Mouse (Mus musculus) gonadal fat pad, adult 2 months (tissue): ENCODE results near the gene Sgms1. TPM values are rescaled to one million over a fixed set of nuclear protein-coding genes. Genes with fewer than 3 reads are reported as not detected.
"Not testable (repeated sequence)": the region's sequence is repeated elsewhere in the genome, so short reads cannot be mapped to it uniquely, and the experiment has no call there.

ENCODE experiments used
- DNase-seq: peaks from one replicate; pipeline ENCODE4 v3.0.0-alpha.2; 2012; ENCODE audit warnings: low read depth
- polyA plus RNA-seq: library from polyadenylated mRNA; depleted of rRNA; stranded (reverse); fragments of >200 nt; gene quantifications from 2 replicates; pipeline ENCODE4 v1.2.3, GENCODE M21; 2012

Sgms1 gene
- polyA plus RNA-seq, 1 experiment, result 59.5 TPM

DNA sequence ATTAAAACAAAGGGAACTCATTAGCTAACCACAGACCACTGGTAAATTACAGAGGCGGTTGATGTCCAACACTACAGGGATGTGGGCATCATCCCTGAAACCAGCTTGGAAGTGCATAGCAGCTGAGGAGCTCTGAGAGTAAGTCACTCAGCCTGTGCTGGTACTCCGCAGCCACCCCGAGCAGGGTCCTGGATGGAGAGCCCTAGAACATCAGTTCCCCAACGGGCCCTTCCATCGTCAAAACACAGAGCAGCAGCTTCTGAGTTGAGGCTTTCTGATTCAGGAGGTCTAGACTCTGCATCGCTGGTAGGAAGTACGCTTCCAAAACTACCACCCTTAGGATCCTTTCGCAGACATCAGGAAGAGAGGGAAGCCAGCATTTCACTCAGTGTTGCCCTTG, 5.8 kb downstream of the Sgms1 start:
- no peak for DNase-seq

GRCm38 (mm10) chr19:32381511-32381961, 8.0 kb downstream of the Sgms1 start:
- no peak for DNase-seq

GRCm38 (mm10) chr19:32380748-32381147, 8.8 kb downstream of the Sgms1 start:
- no peak for DNase-seq

DNA sequence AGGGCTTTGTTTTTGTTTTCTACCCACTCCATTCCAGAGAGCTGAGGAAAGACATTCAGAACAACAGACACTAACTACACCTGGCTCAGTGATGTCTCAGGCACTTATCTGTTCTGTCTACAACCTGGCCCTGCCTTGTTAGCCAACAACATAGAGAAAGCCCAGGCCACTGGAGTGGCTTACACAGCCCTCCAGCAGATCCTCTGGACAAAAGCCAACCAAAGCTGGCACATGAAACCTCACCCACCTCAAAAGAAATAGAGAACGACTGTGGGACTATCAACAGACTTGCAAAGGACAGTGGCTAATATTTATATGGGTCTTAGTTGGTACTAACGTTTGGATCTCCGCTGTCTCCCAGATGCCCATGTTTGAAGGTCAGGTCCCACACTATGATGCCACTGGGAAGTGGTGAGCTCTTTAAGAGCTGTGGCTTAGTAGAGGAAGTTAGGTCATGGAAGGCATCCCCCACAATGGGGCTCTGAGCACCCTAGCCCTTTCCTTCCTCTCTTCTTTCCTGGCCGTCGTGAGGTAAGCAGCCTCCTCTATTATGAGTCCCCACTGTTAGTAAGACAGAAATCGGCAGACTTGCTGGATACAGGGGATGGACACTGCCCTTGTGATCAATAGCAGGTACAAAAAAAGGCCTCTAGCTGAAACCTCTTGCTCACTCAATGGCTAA, 10.1 kb downstream of the Sgms1 start:
- DNase-seq, result no peak

DNA sequence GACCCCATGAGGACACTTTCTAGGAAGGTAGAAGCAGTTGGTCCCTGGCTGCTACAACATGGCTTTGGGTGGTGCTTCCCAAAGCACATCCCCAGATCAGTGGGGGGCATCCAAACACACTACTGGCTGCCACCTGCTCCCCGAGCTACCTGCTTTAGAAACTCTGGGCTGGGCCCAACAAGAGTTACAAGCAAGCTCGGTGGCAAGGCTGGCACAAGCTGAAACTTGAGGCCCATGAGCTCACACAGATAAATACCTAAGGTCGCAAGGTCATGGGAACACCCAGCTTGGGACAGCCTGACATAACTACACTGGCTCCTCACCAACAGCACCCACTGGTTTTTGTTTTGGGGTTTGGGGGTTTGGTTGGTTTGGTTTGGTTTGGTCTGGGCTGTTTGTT, 10.9 kb downstream of the Sgms1 start:
- DNase-seq, result no peak

DNA sequence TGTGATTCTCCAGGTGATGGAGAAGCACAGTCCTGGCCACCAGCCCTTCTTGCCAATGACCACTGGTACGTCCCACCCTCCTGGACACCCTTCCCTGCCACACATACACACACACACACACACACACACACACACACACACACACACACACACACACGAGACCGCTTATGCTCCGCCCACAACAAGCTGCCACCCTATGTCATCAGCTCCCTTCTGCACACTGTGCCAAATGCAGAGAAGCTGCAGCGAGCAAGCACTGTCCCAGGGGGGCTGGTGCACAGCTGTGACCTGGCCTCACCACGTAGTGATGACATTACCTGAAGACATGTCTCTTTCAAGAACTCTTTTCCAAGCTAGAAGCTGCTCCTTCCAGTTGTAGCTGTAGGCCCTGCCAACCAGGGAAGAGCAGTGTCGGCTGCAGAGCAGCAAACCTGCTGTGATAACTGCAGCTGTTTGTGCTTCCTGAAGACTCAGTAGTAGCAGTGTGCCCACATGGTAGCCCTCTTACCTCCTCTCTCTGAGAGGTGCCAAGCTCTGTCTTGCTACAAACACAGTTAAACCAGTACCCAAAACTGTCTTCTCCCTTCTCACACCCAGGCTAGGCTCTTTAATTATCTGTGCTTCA, 11.7 kb downstream of the Sgms1 start:
- no peak for DNase-seq

DNA sequence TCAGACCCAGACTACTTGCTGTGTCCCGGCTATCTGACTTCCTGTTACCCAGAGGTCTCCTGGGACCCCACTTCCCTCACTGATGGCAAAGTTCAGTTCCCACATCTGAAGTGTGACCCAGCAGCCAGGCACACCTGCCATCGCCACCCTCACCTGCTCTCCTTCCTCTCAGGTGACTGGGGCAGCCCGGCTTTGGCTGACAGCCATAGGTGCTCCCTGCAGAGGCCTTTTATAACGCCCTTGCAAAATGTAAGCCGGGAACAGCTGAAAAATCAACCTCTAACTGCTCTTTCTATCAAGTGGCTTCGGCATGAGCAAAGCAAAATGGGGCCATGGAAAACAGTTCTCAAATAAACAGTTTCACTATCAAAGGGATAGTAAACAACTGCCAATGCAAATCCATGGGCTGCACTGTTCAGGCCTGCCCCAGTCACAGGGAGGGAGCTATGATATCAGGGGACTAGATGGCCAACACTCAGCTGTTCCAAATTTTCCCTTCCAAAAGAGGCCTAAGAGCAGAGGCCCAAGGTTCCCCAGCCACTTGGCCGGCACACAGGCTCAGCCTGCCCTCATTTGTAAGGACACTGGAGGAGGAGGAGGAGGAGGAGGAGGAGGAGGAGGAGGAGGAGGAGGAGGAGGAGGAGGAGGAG, 12.5 kb downstream of the Sgms1 start:
- no peak for DNase-seq

- DNase-seq, result no peak
These were observed 13.5 kb downstream of the Sgms1 start for GRCm38 (mm10) chr19:32376054-32376453.

DNA sequence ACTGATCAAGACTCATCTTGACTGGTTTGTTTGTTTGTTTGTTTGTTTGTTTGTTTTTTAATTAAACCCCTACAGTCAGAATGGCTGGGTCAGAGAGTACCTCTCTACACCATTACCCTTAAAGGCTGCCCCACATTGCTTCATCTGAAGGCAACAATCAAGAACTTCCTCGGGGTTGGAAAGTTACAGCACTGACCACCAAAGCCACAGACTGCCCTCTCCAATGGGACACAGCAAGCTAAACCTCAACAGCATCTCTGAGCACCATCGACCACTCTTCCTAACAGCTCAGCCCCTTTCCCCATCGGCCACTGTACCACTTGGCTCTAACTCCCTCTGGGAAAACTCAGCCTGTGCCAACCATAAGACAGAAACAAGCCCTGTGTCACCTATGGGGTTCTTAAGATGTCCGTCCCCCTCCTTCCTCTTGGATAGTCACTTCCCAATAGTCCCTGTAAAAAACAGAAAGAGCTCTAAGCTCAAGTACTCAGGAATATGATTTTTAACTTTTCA, 14.0 kb downstream of the Sgms1 start:
- DNase-seq, result no peak

- DNase-seq, result no peak
These were observed 14.8 kb downstream of the Sgms1 start for GRCm38 (mm10) chr19:32374751-32375150.

- DNase-seq, result no peak
These were observed 15.5 kb downstream of the Sgms1 start for GRCm38 (mm10) chr19:32373865-32374655.

GRCm38 (mm10) chr19:32372373-32372772, 17.1 kb downstream of the Sgms1 start:
- no peak for DNase-seq

DNA sequence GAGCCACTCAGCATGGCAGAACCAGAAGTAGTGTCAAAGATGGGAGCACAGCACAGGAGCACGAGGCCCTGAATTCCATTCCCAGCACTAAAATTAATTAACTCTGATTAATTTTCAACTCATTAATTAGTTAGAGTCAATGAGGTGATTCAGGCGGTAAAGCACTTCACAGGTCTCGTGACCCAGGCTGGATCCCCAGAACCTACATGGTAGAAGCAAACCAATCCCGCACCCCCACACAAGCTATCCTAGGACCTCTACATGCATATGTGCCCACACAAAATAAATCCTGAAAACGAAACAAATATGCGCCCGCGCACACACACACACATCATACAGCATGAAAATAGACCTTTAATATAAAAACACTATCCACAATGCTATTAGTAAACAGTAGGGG, 22.2 kb downstream of the Sgms1 start:
- no peak for DNase-seq

- no peak for DNase-seq
These were observed 23.1 kb downstream of the Sgms1 start for GRCm38 (mm10) chr19:32366406-32366805.

DNA sequence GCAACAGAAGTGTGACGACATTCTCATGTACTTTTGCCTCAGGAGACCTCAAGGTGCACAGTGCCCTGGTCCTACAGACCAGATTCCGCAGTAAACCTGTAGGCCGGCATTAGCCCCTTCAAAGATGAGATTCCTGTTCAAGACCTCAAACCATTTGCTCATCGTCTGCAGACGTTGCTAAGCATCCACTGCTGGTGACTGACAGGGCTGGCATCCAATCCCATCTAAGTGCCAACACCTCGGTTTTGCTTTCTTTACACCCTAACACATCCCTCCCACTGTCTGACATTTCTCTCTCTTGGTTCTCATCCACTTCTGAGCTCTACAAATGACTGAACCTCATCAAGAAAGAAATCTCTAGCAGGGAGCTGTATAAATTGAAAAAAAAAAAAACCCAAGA, 24.4 kb downstream of the Sgms1 start:
- no peak for DNase-seq

DNA sequence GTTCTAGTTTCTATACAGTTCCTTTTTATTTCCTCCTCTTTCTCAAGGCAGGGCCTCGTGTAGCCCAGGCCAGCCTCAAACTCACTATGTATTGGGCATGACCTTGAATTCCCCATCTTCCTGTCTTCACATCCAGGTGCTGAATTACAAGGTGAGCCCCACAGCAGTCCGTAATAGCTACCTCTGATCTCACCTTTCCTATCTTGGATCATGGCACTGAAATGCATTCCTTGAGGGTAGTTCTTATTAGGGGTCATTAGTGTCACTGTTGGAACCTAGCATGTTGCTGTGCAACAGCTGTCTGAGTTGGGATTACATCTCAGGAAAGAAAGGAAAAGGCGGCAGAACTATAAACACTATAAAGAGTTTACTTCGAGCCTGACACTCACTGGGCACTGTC, 25.9 kb downstream of the Sgms1 start:
- DNase-seq, result no peak

DNA sequence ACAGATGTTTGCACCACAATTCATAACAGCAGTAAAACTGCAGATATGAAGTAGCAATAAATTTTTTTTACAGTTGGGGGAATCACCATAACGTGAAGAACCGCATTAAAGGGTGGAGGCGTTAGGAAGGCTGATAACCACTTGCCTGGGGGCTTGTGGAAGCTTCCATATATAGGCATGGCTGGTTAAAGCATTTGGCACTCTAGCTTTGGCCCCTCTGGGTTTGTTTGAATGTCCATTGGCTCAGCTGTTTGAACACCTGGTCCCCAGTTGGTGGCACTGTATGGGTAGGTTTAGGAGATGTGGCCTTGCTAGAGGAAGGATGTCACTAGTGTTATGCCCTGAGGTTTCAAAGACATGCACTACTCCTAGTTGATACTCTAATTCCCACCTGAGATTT, 27.0 kb downstream of the Sgms1 start:
- no peak for DNase-seq

DNA sequence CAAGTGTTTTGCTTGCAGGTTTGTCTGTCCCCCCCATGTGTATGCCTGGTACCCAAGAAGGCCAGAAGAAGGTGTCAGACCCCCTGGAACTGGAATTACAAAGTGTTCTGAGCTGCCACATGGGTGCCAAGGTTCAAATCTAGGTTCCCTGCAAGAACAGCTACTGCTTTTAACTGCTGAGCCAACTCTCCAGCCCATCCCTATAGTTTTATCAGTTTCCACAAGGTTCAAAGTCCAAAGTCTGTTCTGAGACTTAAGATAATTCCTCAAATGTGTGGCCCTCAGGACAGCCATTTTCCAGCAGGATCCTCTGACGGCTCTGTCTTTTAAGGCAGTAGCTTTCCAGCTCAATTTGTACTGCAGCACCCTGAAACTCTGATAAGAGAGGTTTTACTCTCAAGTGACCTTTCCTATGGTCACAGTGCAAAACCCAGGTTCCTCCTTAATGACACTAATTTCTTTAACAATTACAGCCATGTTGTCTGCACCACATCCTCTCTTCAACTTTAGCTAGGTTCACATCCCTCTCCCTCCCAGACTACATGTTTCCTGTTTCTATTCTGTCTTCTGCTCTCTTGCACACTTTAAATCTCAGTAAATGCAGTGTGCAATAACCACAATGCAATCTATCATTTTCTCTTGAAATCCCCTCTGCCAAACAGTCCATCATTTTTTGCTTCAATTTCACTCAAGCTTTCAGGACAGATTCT, 28.4 kb downstream of the Sgms1 start:
- DNase-seq, result no peak

DNA sequence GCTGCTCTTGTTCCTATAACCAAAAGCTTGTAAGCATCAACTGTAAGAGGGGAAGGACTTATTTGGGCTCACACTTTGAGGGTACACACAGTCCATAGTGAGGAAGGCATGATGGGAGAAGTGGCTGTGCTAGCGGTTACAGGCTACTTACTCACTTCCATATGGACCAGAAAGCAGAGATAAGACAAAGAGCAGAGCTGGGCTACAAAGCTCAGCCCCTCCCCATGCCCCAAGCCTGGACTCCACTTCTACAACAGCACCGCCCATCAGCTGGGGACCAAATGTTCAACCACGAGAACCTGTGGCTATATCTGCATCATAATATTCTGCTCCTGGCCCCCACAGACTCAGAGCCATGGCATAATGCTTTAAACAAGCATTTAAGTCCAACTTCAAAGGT, 29.0 kb downstream of the Sgms1 start:
- no peak for DNase-seq

DNA sequence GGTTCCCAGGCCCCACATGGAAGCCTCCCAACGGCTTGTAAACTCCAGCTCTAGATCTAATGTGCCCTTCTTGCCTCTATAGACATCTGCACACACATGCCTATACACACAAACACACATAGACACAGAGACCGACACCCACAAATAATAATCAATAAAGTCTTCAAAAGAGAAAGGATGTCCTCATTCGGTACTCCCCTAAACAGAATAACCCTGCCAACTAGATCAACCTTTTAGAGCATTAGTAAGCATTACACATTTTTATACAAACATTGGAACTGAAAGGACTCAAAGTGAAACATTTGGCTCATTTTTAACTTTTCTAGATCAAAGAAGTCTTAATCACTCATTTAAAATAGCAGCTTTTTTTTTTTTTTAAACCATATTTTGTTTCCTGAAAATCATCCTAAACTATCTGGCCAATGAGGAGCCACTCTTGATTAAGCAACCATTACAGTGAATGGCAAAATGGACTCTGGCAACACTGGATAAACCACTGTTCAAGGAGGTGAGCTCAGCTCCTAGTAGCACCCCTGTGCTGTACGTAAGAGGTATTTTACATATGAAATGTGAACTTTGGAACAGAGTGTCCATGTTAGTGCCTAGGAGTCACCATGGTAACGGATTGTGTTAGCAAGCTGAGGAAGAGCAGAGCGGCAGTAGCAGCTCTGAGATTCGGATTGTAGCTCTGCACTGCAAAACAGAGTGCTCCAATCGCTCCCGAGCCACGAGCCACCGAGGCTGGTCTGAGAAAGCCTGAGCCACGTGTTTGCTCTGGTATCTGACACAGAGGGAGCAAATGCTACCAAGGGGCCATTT, 30.6 kb downstream of the Sgms1 start:
- no peak for DNase-seq

DNA sequence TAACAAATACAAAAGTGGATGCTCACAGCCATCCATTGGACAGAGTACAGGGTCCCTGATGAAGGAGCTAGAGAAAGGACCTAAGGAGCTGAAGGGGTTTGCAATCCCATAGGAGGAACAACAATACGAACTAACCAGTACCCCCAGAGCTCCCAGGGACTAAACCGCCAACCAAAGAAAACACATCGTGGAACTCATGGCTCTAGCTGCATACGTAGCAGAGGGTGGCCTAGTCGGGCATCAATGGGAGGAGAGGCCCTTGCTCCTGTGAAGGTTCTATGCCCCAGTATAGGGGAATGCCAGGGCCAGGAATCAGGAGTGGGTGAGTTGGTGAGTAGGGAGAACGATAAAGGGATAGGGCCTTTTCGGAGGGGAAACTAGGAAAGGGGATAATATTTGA, 31.5 kb downstream of the Sgms1 start:
- not testable (repeated sequence) for DNase-seq
